Mouse (Mus musculus) urinary bladder, postnatal 14 days (tissue): ENCODE results near the gene Npas3.

Experiments
- DNase-seq: peaks from one replicate; pipeline ENCODE4 v3.0.0; 2021; ENCODE audit warnings: low spot score

Npas3 gene

GRCm38 (mm10) chr12:53410647-53411046 lies 162.2 kb downstream of the Npas3 start:
- DNase-seq: no peak

DNA sequence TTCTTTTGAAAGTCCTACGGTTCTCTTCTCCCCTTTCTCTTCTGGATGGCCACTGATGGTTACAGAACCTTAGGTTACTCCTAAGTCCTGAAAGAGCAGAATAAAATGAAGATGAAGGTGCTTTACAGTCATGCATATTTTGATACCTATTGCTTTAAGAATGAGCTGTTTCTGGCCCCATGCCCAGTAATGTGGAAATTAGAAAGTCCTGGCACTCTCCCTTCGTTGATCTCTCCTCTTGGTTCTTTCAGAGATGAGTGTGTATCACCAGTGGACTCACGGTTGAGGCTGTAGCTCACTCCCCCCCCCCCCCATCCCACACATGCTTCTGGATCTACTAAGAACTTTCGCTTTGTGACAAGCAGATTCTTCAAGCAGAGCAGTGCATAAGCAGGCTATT lies 167.6 kb downstream of the Npas3 start:
- no peak for DNase-seq

DNA sequence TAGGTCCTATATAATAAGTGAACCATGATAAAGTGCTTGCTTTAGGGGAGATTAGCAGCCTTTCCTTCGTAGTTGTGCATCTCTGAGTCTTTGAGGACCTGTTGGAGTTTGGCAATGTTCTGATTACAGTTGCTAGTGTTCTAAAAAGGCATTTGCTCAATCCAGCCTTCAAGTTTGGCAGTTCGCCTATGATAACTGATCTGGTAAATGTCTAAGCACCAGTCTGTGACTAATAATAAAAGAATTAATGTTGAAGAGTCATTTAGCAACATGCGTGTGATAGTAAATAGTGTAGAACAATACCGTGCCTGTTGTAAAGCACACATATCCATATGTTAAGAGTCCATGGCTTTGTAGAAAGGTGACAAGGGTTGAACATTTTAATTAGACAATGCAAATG lies 173.2 kb downstream of the Npas3 start:
- DNase-seq: no peak

DNA sequence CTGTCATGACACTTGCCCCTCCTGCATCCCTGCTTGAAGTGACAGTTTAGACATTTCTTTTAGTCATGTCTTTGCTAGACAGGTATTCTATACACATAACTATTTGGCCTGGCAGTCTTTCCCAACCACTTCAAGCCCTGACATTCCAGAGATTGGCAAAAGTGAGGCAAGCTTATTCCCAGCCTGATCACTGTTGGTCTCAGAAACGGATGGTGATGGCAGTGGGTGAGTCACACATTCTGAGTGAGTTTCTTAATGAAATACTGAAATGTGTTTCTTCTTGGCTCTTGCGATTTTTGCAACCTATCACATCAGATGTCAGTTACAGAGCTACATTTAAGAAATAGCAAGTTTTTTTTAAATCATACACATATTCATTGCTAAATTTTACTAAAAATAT lies 175.2 kb downstream of the Npas3 start:
- DNase-seq: no peak

GRCm38 (mm10) chr12:53426006-53426405 lies 177.5 kb downstream of the Npas3 start:
- no peak for DNase-seq

DNA sequence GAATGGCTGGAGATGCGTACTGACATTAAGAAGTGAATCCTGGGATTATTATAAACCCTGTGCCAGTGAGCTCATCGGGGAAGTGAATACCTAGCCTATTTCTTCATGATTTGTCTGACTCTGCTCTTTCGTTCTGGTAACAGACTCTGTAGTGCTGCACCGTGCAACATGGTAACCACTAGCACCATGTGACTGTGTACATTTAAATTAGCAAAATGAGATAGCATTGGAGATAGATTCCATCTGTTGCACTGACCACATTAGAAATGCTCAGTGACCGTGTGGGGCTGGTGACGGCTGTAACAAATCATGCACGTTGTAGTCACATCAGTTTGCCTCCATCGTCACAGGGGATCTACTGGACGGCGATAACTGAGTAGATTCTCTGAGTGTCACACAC lies 178.7 kb downstream of the Npas3 start:
- DNase-seq: no peak

GRCm38 (mm10) chr12:53442029-53442428 lies 193.6 kb downstream of the Npas3 start:
- no peak for DNase-seq

GRCm38 (mm10) chr12:53447469-53447868 lies 199.0 kb downstream of the Npas3 start:
- no peak for DNase-seq

DNA sequence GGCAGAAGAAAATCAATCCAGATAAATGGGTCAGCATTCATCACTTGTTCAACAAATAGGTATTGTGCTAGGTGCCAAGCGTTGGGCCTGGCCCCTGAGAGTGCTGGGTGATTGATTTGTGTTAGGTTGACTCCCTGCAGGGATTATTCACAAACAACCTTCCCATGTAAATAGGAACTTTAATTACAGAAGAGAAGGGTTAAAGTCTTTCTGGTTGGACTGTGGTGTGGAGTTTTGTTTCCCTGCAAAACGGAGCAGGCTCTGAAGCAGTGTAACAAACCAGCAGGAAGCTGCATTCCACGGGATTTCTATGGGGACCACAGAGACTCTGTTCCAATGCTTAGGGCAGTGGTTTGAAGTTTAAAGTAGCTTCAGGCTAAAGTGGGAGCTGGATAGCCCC lies 199.6 kb downstream of the Npas3 start:
- DNase-seq: no peak

DNA sequence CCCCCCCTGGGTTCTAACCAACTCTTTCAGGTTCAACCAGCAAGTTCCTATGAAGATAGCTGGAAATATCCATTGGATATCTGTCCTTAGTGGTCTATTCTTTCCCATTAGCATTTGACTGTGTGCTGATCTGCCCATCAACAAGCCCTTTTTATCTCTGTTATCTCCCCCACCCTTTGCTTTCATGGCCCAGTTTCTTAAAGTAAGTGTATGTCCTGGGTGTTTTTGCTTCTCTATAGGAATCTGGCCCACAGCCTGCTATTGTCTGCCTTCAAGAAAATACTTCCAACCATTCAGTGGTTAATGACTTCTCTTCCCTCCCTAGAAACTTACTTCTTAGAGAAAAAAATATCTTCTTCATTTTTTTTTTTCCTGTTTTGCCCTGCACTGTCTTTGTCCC lies 219.1 kb downstream of the Npas3 start:
- no peak for DNase-seq

DNA sequence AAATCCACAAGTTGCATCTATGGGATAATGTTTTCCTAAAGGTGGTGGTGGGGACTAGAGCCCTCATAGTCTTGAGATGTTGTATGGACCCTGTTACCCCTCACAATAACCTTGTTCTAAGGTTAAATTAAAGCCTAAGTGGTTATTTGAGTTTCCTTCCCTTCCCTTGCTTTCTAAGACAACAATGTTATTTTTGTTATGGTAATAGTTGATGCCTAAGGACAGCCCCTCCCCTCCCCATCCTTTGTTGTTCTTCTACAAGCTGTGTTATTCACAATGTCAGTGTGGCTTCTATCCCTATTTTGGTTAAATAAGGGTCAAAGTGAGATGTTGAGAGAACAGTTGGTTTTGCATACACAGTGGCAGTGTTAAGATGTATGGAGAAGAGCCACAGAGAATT lies 226.0 kb downstream of the Npas3 start:
- no peak for DNase-seq

- no peak for DNase-seq
Observed at GRCm38 (mm10) chr12:53484924-53485323, 236.4 kb downstream of the Npas3 start.

GRCm38 (mm10) chr12:53496386-53496785 lies 247.9 kb downstream of the Npas3 start:
- DNase-seq: no peak

DNA sequence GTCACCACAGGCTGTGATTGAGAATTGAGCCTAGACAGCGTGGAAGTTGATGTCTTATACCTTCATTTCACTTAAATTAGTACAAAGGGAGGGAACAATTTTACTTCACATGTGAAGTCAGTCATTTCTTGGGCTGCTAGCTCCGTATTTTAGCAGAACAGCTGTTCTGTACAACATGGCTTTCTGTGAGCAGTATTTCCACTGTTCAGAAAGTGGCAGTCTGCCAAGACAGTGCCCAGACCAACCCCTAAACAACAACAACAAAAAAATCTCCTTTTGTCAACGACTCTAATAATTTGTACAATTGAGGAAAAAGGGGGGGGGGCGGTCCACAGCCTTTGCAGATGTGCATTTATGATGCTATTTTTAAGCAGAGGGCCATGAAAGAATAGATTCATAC lies 266.4 kb downstream of the Npas3 start:
- no peak for DNase-seq

- DNase-seq: no peak
Observed at GRCm38 (mm10) chr12:53519556-53519955, 271.1 kb downstream of the Npas3 start.

DNA sequence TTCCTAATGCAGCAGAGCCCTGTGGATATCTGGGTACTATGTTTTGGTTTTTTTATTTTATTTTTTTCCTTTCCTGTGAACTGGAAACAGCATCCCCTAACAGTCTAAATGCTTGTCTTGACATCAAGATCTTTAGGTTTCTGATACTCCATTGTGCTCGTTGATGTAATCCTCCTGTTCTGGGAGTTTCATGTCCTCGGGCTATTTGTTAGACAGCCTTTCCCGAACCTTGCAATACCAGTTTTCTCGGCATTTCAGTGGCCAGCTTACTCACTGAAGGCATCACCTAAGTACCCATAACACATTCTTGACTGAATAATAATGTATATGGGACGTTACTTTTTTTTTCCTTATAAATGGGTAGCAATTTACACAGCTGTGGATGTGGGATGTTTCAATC lies 274.2 kb downstream of the Npas3 start:
- DNase-seq: no peak

GRCm38 (mm10) chr12:53527046-53527445 lies 278.6 kb downstream of the Npas3 start:
- DNase-seq: no peak

DNA sequence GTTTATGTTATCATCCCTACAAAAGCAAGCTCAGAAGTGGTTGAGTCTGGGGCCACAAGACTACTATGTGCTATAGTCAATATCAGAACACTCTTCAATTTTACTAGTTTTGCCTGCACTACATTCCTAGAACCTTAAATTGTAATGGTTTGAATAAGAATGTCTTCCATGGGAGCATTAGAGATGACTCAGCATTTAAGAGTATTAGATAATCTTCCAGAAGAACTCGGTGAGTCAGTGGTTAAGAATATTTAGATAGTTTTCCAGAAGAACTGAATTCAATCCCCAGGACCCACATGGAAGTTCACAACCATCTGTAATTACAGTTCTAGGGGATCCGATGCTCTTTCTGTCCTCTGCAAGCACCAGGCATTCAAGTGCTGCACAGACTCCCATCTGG lies 280.9 kb downstream of the Npas3 start:
- no peak for DNase-seq

- DNase-seq: no peak
Observed at GRCm38 (mm10) chr12:53536816-53537215, 288.3 kb downstream of the Npas3 start.

- no peak for DNase-seq
Observed at GRCm38 (mm10) chr12:53556359-53556758, 307.9 kb downstream of the Npas3 start.

- DNase-seq: no peak
Observed at GRCm38 (mm10) chr12:53558259-53558658, 309.8 kb downstream of the Npas3 start.

- DNase-seq: no peak
Observed at GRCm38 (mm10) chr12:53566712-53567387, 318.4 kb downstream of the Npas3 start.

GRCm38 (mm10) chr12:53581181-53581580 lies 332.7 kb downstream of the Npas3 start:
- no peak for DNase-seq

GRCm38 (mm10) chr12:53587249-53587648 lies 338.8 kb downstream of the Npas3 start:
- no peak for DNase-seq
